Mouse (Mus musculus) liver, postnatal 0 days (tissue): Measurements from ENCODE around the gene Tomt.

Source experiments
- CTCF ChIP-seq: sonication (generic); IDR thresholded peaks from 2 replicates; pipeline ENCODE4 v1.5.1; 2016; ENCODE audit warnings: antibody characterized with exemption, low read depth
- EP300 ChIP-seq: IDR thresholded peaks from 2 replicates; pipeline ENCODE4 v1.6.1; 2016; ENCODE audit warnings: antibody characterized with exemption, low read depth, mild to moderate bottlenecking

DNA sequence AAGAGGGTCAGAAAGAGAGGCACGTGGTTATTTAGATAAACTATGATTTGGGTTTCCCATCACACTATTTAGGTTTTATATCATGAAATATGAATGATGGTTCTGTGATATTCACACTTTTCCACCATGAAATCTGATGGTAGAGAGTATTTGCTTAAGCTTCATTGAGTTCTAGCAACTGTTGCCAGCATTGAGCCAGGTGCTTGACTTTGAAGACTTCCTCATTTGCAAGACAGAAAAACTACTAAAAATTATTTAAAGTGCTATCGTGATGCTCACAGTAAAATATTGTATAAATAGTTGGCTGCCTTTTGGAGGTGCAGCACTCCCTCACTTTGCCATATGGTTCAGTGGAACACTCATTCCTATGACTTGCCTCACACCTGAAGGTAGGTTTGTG is 49.1 kb upstream of the Tomt start:
- TF ChIP-seq CTCF, result no peak
- TF ChIP-seq EP300, result no peak
